Mouse (Mus musculus) stomach, embryonic 15.5 days (tissue): ENCODE data around the gene Ccdc148. TPM values are rescaled to one million over a fixed set of nuclear protein-coding genes. Genes with fewer than 3 reads are reported as not detected.

Experiments
- ATAC-seq: fragments of 200-750 bp; cut with Nextera tagmentation; 2 replicates; pipeline ENCODE4 v1.8.0; 2017; ENCODE audit warnings: low read depth, moderate number of reproducible peaks, moderate TSS enrichment; ENCODE audit not compliant: insufficient read depth, low FRiP score
- H3K27ac ChIP-seq: fragments of 300-500 bp; sonication (generic); 2 replicates; pipeline ENCODE4 v1.5.1; 2015; ENCODE audit warnings: mild to moderate bottlenecking, inconsistent platforms
- H3K27me3 ChIP-seq: fragments of 300-500 bp; sonication (generic); replicated peaks from 2 replicates; pipeline ENCODE4 v1.6.1; 2015; ENCODE audit warnings: inconsistent platforms
- H3K36me3 ChIP-seq: fragments of 300-500 bp; sonication (generic); 2 replicates; pipeline ENCODE4 v1.6.1; 2015; ENCODE audit warnings: inconsistent platforms
- H3K4me1 ChIP-seq: fragments of 300-500 bp; sonication (generic); 2 replicates; pipeline ENCODE4 v1.6.1; 2015; ENCODE audit warnings: inconsistent platforms
- H3K4me2 ChIP-seq: fragments of 300-500 bp; sonication (generic); 2 replicates; pipeline ENCODE4 v1.6.1; 2015; ENCODE audit warnings: mild to moderate bottlenecking, inconsistent platforms
- H3K4me3 ChIP-seq: fragments of 300-500 bp; sonication (generic); replicated peaks from 2 replicates; pipeline ENCODE4 v1.5.1; 2015; ENCODE audit warnings: inconsistent platforms
- H3K9ac ChIP-seq: fragments of 300-500 bp; sonication (generic); 2 replicates; pipeline ENCODE4 v1.6.1; 2015; ENCODE audit warnings: inconsistent platforms
- H3K9me3 ChIP-seq: fragments of 300-500 bp; sonication (generic); 2 replicates; pipeline ENCODE4 v1.6.1; 2016; ENCODE audit warnings: inconsistent platforms
- WGBS: fragments of 180-500 bp; shearing (Covaris S2); methylation state at CpG from one replicate; pipeline ENCODE4 v1.1.7; 2015; 5-methylcytosine and 5-hydroxymethylcytosine counted together
- polyA plus RNA-seq: library from polyadenylated mRNA; unstranded; fragments of >200 nt; fragmentation: Nextera tagmentation; extraction: Ambion mirVana; gene quantifications from 2 replicates; pipeline ENCODE4 v1.2.1, GENCODE M21; 2015

The Ccdc148 gene
- polyA plus RNA-seq, 1 experiment from 2014 or later: 0.89 TPM

DNA sequence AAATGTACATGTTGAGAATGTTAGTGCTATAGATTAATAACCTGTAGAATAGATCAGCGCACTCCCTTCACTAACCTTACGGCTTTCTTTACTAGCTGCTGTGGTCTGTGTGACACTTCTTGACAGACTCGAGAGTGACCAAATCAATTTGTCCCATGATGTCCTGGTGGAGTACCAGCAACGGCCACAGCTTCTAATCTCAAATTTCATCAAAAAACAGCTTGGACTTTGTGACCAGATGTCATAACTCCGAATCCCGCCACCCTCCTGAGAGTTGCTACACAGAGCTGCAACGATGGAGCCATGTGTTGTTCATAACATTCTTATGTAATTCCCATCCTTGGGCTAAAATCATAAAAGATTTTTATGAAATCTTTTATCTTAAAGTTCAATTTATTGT, 370.5 kb downstream of the Ccdc148 start:
- ATAC-seq: no peak
- 76% methylated on average over 7 of the region's 7 CpGs for WGBS
- no peak overlapping the region for H3K27ac ChIP-seq
- no peak overlapping the region for H3K9ac ChIP-seq
- H3K4me1 ChIP-seq: 0 out of 2 replicates have a peak, but pooled peaks cover 4% of the 10 kb centered on the region
- no peaks in the 10 kb centered on the region for H3K36me3 ChIP-seq
- no peaks in the 10 kb centered on the region for H3K9me3 ChIP-seq
- H3K4me2 ChIP-seq: no peak overlapping the region
- H3K4me3 ChIP-seq: no peak overlapping the region
- H3K27me3 ChIP-seq: no peaks in the 10 kb centered on the region

DNA sequence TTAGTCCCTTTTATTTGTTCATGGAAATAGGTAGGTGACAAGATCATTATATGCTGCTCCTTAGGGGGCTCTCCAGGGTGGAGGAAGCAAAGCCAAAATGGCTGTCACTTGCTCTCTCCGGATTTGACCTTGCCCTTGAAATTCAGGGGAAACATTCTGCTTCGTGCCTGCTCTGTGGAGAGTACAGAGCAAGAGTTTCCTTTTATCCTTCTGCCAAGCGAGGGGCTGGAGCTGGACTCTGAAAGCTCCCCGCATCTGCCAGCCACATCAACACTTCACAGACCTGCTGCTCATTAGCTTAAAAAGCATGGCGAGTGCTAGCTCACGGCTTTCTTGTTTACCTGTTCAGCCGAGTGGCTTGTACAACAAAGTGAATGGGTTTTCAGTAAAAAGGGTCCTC, 373.1 kb downstream of the Ccdc148 start:
- no peak for ATAC-seq
- Histone ChIP-seq H3K27me3 (no peaks in the 10 kb centered on the region), H3K4me1 (no peaks in the 10 kb centered on the region; the same call in 1 of the 2 replicates), H3K4me3 (no peak overlapping the region), H3K9ac (no peak overlapping the region), H3K27ac (no peak overlapping the region), H3K9me3 (no peaks in the 10 kb centered on the region), H3K36me3 (no peaks in the 10 kb centered on the region), H3K4me2 (no peak overlapping the region)
- 49% methylated on average over 7 of the region's 7 CpGs for WGBS

DNA sequence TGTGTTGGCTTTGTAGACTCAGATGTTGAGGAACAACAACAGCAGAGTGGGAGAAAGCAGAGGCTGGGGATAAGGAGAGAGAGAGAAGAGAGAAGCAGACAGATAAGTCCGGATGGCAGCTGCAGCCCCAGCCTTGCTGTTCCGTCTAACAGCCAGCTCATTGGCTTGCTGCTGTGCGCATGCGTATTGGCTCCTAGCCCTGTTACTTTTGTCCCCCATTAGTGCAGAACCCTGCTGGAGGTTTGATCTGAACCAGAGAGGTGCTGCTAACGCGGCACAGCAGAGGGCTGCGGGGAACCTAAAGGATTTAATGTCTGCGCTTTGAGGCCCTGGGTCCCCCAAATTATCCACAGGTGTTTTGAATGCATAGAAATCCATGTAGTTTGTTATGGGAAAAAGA, 373.8 kb downstream of the Ccdc148 start:
- Histone ChIP-seq H3K9me3 (no peaks in the 10 kb centered on the region), H3K27ac (no peak overlapping the region), H3K27me3 (no peaks in the 10 kb centered on the region), H3K4me2 (no peak overlapping the region), H3K36me3 (no peaks in the 10 kb centered on the region), H3K4me1 (no peaks in the 10 kb centered on the region; the same call in 1 of the 2 replicates), H3K4me3 (no peak overlapping the region), H3K9ac (no peak overlapping the region)
- no peak for ATAC-seq
- WGBS: 59% methylated on average over 8 of the region's 8 CpGs

DNA sequence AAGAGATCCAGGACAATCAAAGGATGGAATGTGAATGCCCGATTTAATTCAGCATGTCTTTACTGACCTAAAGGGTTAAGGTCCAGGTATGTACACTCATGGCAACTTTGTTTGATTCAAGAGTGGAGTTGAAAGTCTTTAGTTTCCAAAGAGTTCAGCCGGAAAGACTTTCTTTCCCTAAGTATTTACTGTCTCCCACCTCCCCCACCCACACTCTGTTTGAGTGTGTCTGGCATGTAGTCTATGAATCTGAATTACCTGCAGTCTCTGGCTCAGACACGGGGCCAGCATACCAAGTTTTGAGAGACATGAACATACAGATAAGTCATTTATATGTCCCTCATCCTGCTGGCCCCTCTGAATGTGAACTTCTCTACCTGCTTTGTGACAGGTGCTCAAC, 374.3 kb downstream of the Ccdc148 start:
- Histone ChIP-seq H3K4me2 (no peak overlapping the region), H3K36me3 (no peaks in the 10 kb centered on the region), H3K9me3 (no peaks in the 10 kb centered on the region), H3K27me3 (no peaks in the 10 kb centered on the region), H3K9ac (no peak overlapping the region), H3K27ac (no peak overlapping the region), H3K4me1 (no peaks in the 10 kb centered on the region; the same call in 1 of the 2 replicates), H3K4me3 (no peak overlapping the region)
- no peak for ATAC-seq
- WGBS: 41% methylated on average over 3 of the region's 3 CpGs

DNA sequence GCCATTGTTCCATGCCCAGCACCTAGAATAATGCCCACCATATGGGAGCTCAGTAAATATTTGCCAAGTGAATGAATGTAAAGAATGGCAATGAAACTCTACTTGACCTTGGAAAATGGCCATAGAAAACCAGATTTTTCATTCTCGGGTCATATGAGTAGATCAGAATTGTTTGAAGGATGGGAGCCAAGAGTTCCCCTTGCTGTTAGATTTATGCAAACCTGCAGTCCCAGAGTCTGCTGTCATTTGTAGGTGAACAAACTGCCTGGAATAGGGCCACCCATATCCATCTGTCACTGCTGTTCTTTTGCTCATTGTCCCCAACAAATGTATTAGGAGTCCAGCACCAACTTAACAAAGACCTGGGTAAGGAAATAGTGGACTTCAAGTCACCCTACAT, 377.0 kb downstream of the Ccdc148 start:
- H3K9me3 ChIP-seq: no peaks in the 10 kb centered on the region
- H3K4me1 ChIP-seq: no peaks in the 10 kb centered on the region; the same call in 1 of the 2 replicates
- no peak overlapping the region for H3K27ac ChIP-seq
- WGBS: 45% methylated on average over 1 of the region's 1 CpGs
- H3K27me3 ChIP-seq: no peaks in the 10 kb centered on the region
- H3K9ac ChIP-seq: no peak overlapping the region
- no peak overlapping the region for H3K4me3 ChIP-seq
- ATAC-seq: no peak
- no peak overlapping the region for H3K4me2 ChIP-seq
- H3K36me3 ChIP-seq: no peaks in the 10 kb centered on the region

DNA sequence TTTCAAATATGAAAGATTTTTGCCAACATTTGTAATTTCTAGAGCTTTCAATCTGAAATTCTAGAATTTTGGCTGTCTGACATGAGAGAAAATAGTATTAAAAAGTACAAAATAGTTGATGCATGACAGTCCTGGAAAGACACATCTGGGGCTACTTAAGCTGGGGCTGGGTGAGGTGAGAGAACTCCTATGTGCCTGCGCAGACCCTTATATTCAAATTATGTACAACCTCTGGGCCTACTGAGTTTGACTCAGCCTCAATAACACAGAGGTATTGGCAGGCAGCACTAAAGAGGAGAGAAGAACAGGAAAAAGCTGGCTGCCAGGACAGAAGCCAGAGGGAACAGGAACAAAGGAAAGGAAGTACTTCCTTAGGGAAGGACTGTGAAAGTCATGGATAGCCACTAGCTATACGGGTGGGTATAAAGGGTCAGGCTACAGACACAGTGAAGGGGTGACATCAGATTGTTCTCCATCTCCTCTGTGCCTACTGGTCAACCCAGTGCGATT, 381.4 kb downstream of the Ccdc148 start:
- no peaks in the 10 kb centered on the region for H3K9me3 ChIP-seq
- no peak for ATAC-seq
- no peak overlapping the region for H3K27ac ChIP-seq
- H3K4me2 ChIP-seq: no peak overlapping the region
- WGBS: 83% methylated on average over 3 of the region's 3 CpGs
- no peak overlapping the region for H3K9ac ChIP-seq
- no peaks in the 10 kb centered on the region for H3K27me3 ChIP-seq
- no peaks in the 10 kb centered on the region for H3K36me3 ChIP-seq
- H3K4me3 ChIP-seq: no peak overlapping the region
- H3K4me1 ChIP-seq: no peaks in the 10 kb centered on the region; the same call in 1 of the 2 replicates

DNA sequence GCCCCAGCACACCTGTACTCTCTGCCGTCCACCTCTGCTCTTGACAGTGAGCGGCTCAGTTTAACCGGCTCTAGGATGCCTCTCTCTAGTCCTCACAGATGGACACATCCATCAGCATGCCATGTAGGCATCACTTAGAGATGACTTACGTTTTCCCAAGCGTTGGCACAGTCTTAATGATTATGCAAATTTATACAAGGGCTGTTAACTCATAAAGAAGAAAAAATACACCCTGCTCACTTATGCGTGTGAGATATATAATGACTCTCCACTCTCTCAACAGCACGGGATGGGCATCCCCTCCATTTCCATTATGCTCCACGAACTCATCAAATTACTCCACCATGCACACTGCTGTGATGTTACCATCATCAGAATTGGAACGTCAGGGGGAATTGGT, 386.6 kb downstream of the Ccdc148 start:
- Histone ChIP-seq H3K27me3 (no peaks in the 10 kb centered on the region), H3K4me3 (no peak overlapping the region), H3K9ac (no peak overlapping the region), H3K36me3 (no peaks in the 10 kb centered on the region), H3K4me2 (no peak overlapping the region), H3K4me1 (no peaks in the 10 kb centered on the region), H3K9me3 (no peaks in the 10 kb centered on the region), H3K27ac (no peak overlapping the region)
- ATAC-seq: no peak
- WGBS: 84% methylated on average over 9 of the region's 9 CpGs

Other genes starting within 250 kb of the Ccdc148 start
- gene Pkp4, start 167 bp upstream of the Ccdc148 start, polyA plus RNA-seq: 27.2 and 30.4 TPM in 2 replicates